Mouse (Mus musculus) thymus, postnatal 14 days (tissue): ENCODE data around the gene Phactr2.
A peak's percentile ranks its signal among the peaks of the same experiment; 100 is the strongest.

Experiments used
- DNase-seq: peaks from one replicate; pipeline ENCODE4 v3.0.0; 2021

Phactr2 gene

DNA sequence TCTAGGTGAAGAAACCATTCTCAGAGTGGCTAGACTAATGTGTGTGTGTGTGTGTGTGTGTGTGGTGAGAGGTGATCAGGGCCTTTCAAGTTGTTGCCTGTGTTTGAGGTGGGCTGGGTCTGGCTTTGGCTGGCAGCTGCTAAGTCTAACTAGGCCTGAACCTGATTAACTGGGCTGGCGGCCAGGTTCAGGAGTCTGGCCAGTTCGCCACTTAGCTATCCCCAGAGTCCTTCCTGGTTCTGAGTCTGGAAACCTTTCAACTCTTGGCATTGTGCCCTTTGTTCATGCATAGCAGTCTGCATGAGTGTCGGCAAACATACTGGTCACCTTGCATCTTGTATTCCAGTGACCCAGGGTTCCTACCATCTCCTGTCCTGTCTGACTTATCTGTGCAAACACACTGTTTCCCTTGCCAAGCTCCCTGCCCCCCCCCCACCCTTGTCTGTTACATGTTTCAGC, 27.4 kb downstream of the Phactr2 start:
- no peak for DNase-seq

DNA sequence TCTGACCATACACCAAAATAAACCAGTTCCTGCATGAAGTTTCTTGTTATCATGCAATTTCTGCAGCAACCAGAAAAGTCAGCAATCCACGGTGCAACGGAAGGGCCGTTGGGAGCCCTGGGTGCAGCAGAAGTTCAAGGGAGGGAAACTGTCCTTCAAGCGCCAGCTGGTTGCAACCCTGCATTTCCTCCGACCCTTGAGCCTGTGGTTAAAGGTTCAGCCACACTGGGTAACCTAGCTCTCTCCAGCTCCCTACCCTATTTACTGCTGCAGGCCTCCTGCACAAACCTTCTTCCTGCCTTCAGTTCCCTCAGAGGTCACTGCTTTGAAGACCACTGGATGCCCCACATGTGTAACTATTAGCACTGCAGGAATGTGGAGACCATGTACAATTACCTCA, 30.0 kb downstream of the Phactr2 start:
- DNase-seq, result no peak

DNA sequence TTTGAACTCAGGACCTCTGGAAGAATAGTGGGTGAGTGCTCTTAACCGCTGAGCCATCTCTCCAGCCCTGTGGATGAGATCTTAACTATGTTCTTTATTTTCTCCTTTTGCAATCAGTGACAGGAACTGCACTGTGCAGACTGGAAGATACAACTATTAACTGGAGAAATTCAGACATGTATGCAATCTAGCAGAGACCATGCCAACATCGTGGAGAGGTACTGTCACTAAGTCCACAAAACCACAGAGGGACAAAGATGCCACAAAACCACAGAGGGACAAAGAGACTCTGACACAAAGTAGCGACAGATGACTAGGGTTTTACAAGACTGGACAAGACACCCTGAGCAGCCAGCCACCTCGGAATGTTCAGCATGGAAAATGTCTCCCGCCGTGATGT, 30.6 kb downstream of the Phactr2 start:
- no peak for DNase-seq

DNA sequence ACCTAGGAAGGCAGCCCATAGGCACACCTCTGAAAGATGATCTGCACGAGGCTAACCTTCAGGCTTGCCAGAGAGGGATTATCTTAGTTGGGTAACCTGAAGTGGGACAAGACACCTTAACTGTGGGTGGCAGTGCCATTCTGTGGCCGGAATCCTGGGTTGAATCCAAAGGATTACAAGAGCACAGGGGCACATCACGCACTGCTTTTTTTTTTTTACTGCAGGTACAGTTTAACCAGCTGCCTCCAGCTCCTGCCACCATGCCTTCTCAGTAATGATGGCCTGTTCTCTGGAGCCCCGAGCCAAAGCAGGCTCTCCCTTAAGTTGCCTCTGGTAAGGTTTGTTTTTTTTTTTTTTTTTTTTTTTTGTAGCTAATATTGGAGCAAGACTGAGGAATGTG, 33.9 kb downstream of the Phactr2 start:
- no peak for DNase-seq

DNA sequence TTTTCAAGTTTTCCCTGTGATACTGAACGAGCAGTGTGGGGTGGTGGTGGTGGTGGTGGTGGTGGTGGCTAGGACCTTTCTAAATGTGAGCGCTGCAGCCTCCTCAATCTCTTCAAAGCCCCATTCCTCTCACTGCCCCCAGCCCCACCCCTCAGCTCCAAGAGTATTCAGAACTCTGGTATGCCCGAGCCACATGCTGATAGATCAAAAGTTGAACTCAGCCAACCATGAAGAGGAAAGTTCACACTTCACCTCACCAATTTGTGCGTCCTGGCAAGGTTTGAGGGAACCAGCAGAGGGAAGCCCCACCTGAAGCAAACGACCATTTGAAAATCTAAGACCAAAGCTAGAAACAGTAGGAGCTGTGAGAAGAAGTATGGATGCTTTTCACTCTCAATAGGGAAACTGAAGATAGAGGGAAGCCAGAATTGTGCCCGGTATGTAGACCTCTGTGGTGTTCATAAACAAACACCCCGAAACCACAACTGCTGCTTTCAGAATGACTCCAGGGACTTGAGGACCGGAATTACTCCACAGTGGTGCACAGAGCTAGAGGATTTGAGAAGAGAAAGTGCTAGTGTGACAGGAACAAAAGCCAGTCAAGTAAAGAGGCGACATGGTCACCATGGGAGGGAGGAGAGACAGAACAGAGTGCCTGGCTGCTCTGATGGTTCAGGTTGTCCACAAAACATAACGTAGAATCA, 35.9 kb downstream of the Phactr2 start:
- no peak for DNase-seq

- no peak for DNase-seq
Observed at GRCm38 (mm10) chr10:13437011-13437410, 37.2 kb downstream of the Phactr2 start.

DNA sequence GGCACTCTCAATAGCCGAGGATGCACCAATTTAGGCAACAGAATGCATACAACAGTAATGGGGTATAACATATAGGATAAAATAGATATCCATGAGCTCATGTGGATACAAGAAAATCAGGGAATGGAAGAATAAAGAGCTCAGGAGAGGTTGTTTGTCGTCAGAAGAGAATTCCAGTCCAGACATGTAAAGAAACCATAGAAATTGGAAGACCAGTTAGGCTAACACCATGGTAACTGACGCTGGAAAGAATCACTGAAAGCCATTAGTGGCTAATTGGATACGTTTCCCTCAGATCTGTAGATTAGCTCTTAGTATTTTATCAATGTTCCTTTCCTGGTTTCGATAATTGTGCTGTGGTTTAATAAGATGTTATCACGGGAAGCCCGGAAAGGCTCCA, 41.2 kb downstream of the Phactr2 start:
- DNase-seq, result no peak

DNA sequence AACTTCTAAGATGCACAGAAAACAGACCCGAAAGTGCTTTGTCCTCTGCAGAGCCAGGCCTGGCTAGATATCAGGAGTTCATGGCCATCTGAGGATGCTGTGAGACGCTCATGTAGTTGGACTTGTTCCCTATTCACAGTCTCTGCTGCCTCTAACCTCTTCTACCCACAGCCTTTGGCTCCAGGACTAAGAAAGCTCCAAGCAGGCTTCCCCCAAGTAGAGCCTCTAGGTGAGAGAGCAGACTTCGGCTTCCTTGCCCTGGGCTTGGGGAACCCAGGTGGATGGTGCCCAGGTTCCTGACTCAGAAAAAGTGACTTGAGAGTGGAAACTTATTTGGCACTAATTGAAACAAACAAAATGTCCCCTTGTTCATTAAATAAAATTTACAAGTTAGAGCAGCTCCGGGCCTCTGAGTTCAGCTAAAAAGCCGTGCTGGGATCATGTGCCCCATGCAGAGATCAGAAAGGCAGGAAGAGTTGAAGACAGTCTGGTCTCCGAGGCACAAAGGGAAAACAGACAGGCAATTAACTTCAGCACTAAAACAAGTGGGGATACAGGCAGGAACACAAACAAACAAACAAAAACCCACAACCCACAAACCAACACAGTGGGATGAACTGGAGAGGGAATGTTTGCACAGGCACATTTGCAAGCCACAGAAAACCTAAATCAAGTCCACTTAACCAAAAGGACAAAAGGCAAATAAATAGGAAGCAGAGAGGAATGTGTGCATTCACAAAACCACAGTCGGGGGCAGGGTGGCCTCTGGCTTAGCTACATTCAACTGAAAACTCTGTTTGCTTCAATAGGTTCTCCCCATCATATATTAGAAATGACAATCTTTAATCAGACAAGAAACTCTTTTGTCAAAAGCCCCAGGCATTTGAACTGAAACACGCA, 42.3 kb downstream of the Phactr2 start:
- DNase-seq, result no peak

DNA sequence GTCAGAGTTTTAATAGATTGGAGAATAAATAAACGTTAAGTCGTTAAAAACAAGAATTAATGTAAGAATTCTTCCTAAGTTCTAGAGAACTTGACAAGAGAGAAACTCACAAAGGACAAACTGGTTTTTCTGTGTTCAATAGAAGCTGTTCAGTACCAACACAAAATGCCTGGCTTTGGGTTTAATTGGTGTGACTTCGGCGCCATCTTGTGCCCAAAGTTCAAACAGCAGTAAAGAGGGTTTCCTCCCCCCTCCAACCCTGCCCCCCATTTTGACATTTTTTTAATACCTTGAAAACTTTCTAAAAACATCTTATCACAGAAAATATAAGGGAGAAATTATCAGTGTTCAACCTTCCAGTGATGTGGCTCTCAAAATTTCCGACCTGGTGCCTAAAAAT, 44.4 kb downstream of the Phactr2 start:
- peak; percentile 50 for DNase-seq

- no peak for DNase-seq
Observed at GRCm38 (mm10) chr10:13429240-13429639, 45.0 kb downstream of the Phactr2 start.

GRCm38 (mm10) chr10:13428536-13428935, 45.7 kb downstream of the Phactr2 start:
- DNase-seq, result no peak

GRCm38 (mm10) chr10:13427599-13427998, 46.6 kb downstream of the Phactr2 start:
- no peak for DNase-seq

DNA sequence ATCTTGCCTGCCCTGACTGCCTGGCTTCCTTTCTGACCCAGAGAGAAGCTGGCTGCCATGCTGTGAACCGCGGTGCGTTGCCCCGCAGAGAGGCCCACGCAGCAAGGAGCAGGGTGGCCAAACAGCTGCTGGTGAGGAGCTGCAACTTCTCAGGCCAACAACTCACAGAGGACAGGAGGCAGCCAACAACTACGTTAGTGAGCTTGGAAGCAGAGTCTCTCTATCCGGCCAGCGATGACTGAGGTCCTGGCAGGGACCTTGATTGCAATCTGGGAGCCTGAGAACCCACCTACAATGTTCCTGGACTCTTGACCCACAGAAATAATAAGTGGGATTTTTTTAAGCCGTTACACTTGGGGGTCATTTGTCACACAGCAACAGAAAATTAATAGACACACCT, 49.0 kb downstream of the Phactr2 start:
- DNase-seq, result no peak

- DNase-seq, result no peak
Observed at GRCm38 (mm10) chr10:13424508-13424907, 49.7 kb downstream of the Phactr2 start.

GRCm38 (mm10) chr10:13424015-13424414, 50.2 kb downstream of the Phactr2 start:
- no peak for DNase-seq

- no peak for DNase-seq
Observed at GRCm38 (mm10) chr10:13422121-13422520, 52.1 kb downstream of the Phactr2 start.

DNA sequence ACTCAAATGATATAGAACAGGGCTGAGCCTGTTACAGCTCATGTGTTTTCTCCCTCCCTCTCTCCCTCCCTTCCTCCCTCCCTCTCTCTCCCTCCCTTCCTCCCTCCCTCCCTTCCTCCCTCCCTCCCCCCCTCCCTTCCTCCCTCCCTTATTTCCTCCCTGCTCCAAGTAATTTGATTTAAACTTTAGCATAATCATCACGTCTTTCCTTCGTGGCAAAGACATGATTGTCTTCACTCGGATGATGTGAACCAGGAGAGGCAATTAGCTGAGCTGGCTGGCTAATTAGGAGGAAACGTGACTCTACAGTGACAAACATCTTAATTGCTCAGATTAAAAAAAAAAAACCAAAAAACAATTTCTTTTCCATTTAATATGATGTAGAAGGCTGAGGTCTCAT, 55.0 kb downstream of the Phactr2 start:
- DNase-seq, result no peak

DNA sequence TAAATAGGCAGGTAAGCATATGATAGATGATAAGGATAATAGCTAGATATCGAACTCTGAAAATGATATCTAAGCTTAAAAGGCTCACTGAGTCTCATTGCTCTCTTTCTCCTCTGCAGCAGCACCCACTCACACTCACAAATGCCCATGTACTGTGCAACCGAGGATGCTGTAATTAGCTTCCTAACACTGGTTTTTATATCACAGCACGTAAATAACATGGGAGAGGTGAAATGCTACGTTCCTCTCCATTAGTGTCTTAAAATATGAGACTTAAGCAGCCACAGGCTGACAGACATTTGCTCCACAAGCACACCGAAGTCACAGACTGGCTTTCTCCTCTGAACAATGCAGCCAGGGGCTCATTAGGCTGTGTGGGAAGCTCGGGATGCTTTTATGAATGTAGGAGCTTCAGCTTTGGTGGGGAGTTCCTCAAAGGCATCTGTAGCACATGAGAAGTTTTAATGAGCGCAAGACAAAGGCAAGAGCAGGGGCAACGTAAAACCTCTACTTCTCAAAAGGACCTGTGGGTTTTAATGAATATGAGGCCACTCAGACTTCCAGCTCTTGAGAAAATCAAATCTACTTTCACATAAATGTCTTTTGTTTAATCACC, 58.6 kb downstream of the Phactr2 start:
- DNase-seq, result no peak

DNA sequence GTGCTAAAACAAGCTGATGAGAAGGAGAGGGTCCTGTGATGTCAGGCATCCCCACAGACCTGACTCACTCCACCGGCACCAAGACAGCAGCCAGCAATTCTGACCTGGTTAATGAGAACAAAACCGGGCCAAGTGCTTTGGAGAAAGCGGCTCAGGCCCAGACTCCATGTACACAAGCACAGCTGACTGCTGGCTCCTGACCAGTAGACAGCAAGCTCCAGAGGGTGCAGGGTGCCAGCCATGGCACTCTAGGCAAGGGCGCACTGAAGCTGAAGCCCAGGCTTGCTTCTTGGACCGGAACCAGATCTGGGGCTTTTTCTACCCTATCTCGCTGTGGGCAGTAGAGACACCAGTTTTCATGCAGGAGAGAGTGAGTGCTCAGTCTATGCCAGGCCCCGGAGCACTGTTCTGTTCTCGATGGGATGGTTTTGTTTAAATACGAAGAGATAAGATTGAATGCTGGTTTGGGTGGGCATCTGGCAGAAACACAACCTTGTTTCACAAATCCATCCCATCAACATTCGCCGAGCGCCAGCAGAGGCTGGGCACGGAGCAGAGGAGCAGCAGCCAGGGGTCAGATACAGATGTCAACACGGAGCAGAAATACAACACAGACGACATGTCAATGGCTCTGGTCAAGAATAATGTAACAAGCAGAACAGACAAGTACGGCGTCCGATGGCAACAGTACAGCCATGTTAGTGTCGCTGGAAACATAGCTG, 61.8 kb downstream of the Phactr2 start:
- DNase-seq, result no peak

- no peak for DNase-seq
Observed at GRCm38 (mm10) chr10:13411056-13411455, 63.2 kb downstream of the Phactr2 start.

GRCm38 (mm10) chr10:13401971-13402370, 72.2 kb downstream of the Phactr2 start:
- no peak for DNase-seq

GRCm38 (mm10) chr10:13395753-13396152, 78.5 kb downstream of the Phactr2 start:
- DNase-seq, result no peak

DNA sequence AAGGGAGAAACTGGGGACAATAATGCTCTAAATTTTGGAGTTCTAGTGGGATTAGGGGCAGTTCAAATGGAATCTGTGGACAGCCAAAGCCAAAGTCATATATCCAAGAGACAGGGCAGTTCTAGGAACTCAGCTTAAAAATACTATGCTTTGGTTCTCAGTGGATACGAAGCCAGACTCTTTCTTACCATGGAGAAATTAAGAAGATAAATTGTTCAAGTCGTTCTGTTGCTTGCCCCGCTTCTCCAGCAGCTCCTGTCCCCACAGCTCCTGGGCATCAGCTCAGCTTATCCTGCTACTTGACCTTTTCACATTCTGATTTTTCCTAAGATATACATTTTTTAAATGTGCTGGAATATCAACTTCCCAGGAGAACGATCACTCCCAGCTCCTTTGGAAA, 80.2 kb downstream of the Phactr2 start:
- DNase-seq, result no peak
